Mouse (Mus musculus): ENCODE data around the gene Rmi1. TPM values are rescaled to one million over a fixed set of nuclear protein-coding genes. Genes with fewer than 3 reads are reported as not detected.
A peak's percentile ranks its signal among the peaks of the same experiment; 100 is the strongest.
"Not testable (repeated sequence)": the region's sequence is repeated elsewhere in the genome, so short reads cannot be mapped to it uniquely, and the experiment has no call there.

Gene Rmi1
- polyA plus RNA-seq (2015; fragmentation: Nextera tagmentation; extraction: Ambion mirVana) = 19.3 and 20.5 TPM in 2 replicates

GRCm38 (mm10) chr13:58402003-58402743 lies at the start of gene Rmi1:
Gene Rmi1, plus strand, starts transcription at chr13:58402248.
- Histone ChIP-seq H3K27ac (peak within 1 kb of the TSS; percentile 93), H3K36me3 (ENCODE audit: insufficient read depth, low read length) (peaks cover 7% of the 10 kb centered on the region), H3K9ac (ENCODE audit: low read depth, low read length) (peak within 1 kb of the TSS; percentile 100), H3K4me3 (replicated peaks; ENCODE audit: low read depth, low read length) (peak within 1 kb of the TSS; percentile 84), H3K4me1 (replicated peaks; ENCODE audit: insufficient read depth, low read length) (no peaks in the 10 kb centered on the region), H3K27me3 (ENCODE audit: insufficient read depth, low read length) (no peaks in the 10 kb centered on the region), H3K4me2 (ENCODE audit: low read length) (peak within 1 kb of the TSS; percentile 75), H3K9me3 (replicated peaks; ENCODE audit: low read length) (no peaks in the 10 kb centered on the region)
- TF ChIP-seq CTCF (IDR thresholded peaks at IDR 0.05; ENCODE audit: low read depth) = peak; percentile 44
- whole genome bisulfite sequencing = under 1% methylated on average over 86 of the region's 91 CpGs
- peak; percentile 98 for DNase-seq (ENCODE audit: low spot score)
- peak; percentile 93 for ATAC-seq (replicated peaks; ENCODE audit: low FRiP score, low read depth)

GRCm38 (mm10) chr13:58352996-58353395 lies 49.1 kb upstream of the Rmi1 start:
- H3K9ac ChIP-seq (ENCODE audit: low read depth, low read length) = no peak overlapping the region
- no peaks in the 10 kb centered on the region for H3K27me3 ChIP-seq (ENCODE audit: insufficient read depth, low read length)
- H3K4me2 ChIP-seq (ENCODE audit: low read length) = no peak overlapping the region
- no peaks in the 10 kb centered on the region for H3K9me3 ChIP-seq (replicated peaks; ENCODE audit: low read length)
- no peak for TF ChIP-seq CTCF (IDR thresholded peaks at IDR 0.05; ENCODE audit: low read depth)
- H3K27ac ChIP-seq = no peak overlapping the region
- no peaks in the 10 kb centered on the region for H3K4me1 ChIP-seq (replicated peaks; ENCODE audit: insufficient read depth, low read length)
- ATAC-seq (replicated peaks; ENCODE audit: low FRiP score, low read depth) = no peak
- no peak overlapping the region for H3K4me3 ChIP-seq (replicated peaks; ENCODE audit: low read depth, low read length)
- H3K36me3 ChIP-seq (ENCODE audit: insufficient read depth, low read length) = no peaks in the 10 kb centered on the region
- no peak for DNase-seq (ENCODE audit: low spot score)

DNA sequence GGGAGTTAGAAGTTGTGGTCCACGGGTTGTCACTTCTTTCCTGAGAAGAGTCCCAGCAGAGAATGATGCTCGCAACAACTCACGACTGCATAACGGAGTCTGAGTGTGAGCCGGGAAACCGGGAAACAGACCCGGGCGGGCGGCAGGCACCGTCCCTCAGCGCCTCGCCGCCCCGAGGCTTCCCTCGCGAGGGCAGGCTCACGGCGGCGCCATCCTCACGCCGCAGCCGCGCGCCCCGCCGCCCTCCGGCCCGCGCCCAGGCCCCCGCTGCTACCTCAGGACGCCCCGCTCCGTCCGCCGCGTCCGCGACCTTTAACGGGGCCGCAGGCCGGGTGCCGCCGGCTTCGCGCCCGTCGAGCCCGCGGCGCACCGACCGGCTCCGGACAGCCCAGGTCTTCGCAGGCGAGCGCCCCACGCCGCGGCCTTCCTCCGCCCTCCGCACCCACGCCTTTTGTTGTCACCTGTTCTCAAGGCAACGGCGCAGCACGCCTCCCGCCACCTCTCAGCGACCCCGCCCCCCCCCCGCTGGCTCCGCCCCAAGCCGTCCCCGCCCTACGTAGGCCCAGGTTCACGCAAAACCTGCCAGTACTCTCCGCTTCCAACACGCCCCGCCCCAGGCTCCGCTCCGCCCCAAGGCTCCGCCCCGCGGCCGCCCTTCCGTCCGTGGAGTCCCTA lies 43.3 kb upstream of the Rmi1 start, which contains the start of gene Kif27:
TSS of gene Kif27 (minus strand) at position 494 of the 675 bp plus-strand sequence.
- DNase-seq (ENCODE audit: low spot score) (peak; percentile 95), ATAC-seq (replicated peaks; ENCODE audit: low FRiP score, low read depth) (peak; percentile 98)
- H3K4me3 ChIP-seq (replicated peaks; ENCODE audit: low read depth, low read length) = peak within 1 kb of the TSS; percentile 56
- H3K4me2 ChIP-seq (ENCODE audit: low read length) = peak within 1 kb of the TSS; percentile 91
- no peaks in the 10 kb centered on the region for H3K4me1 ChIP-seq (replicated peaks; ENCODE audit: insufficient read depth, low read length)
- TF ChIP-seq CTCF (IDR thresholded peaks at IDR 0.05; ENCODE audit: low read depth) = no peak
- H3K27me3 ChIP-seq (ENCODE audit: insufficient read depth, low read length) = no peaks in the 10 kb centered on the region
- H3K27ac ChIP-seq = 0 out of 2 replicates have a peak within 1 kb of the TSS, but pooled peaks have one; percentile 39
- H3K9me3 ChIP-seq (replicated peaks; ENCODE audit: low read length) = no peaks in the 10 kb centered on the region
- H3K36me3 ChIP-seq (ENCODE audit: insufficient read depth, low read length) = no peaks in the 10 kb centered on the region
- 1% methylated on average over 79 of the region's 85 CpGs for WGBS
- peak within 1 kb of the TSS; percentile 60 for H3K9ac ChIP-seq (ENCODE audit: low read depth, low read length)

- H3K4me1 ChIP-seq (replicated peaks; ENCODE audit: insufficient read depth, low read length) = no peaks in the 10 kb centered on the region
- H3K4me2 ChIP-seq (ENCODE audit: low read length) = peak overlapping the region; percentile 91
- H3K27me3 ChIP-seq (ENCODE audit: insufficient read depth, low read length) = no peaks in the 10 kb centered on the region
- H3K36me3 ChIP-seq (ENCODE audit: insufficient read depth, low read length) = no peaks in the 10 kb centered on the region
- H3K4me3 ChIP-seq (replicated peaks; ENCODE audit: low read depth, low read length) = peak overlapping the region; percentile 56
- H3K9me3 ChIP-seq (replicated peaks; ENCODE audit: low read length) = no peaks in the 10 kb centered on the region
- TF ChIP-seq CTCF (IDR thresholded peaks at IDR 0.05; ENCODE audit: low read depth) = no peak
- DNase-seq (ENCODE audit: low spot score) (no peak), ATAC-seq (replicated peaks; ENCODE audit: low FRiP score, low read depth) (no peak)
- peak overlapping the region; percentile 60 for H3K9ac ChIP-seq (ENCODE audit: low read depth, low read length)
- H3K27ac ChIP-seq = 0 out of 2 replicates have a peak overlapping the region, but pooled peaks have one; percentile 39
- 5% methylated on average over 7 of the region's 7 CpGs for WGBS
Measured at GRCm38 (mm10) chr13:58359304-58359653, 42.8 kb upstream of the Rmi1 start.

- Histone ChIP-seq H3K27me3 (ENCODE audit: insufficient read depth, low read length) (no peaks in the 10 kb centered on the region), H3K4me3 (replicated peaks; ENCODE audit: low read depth, low read length) (no peak overlapping the region), H3K9ac (ENCODE audit: low read depth, low read length) (no peak overlapping the region), H3K27ac (no peak overlapping the region), H3K36me3 (ENCODE audit: insufficient read depth, low read length) (no peaks in the 10 kb centered on the region), H3K4me1 (replicated peaks; ENCODE audit: insufficient read depth, low read length) (no peaks in the 10 kb centered on the region), H3K4me2 (ENCODE audit: low read length) (no peak overlapping the region), H3K9me3 (replicated peaks; ENCODE audit: low read length) (no peaks in the 10 kb centered on the region)
- DNase-seq (ENCODE audit: low spot score) = no peak
- no peak for ATAC-seq (replicated peaks; ENCODE audit: low FRiP score, low read depth)
- 72% methylated on average over 8 of the region's 8 CpGs for WGBS
- no peak for TF ChIP-seq CTCF (IDR thresholded peaks at IDR 0.05; ENCODE audit: low read depth)
Measured at GRCm38 (mm10) chr13:58364353-58365175, 37.5 kb upstream of the Rmi1 start.

GRCm38 (mm10) chr13:58365179-58365578 lies 36.9 kb upstream of the Rmi1 start:
- H3K36me3 ChIP-seq (ENCODE audit: insufficient read depth, low read length); H3K4me3 ChIP-seq (replicated peaks; ENCODE audit: low read depth, low read length); ATAC-seq (replicated peaks; ENCODE audit: low FRiP score, low read depth); H3K9ac ChIP-seq (ENCODE audit: low read depth, low read length); DNase-seq (ENCODE audit: low spot score); H3K4me1 ChIP-seq (replicated peaks; ENCODE audit: insufficient read depth, low read length); H3K4me2 ChIP-seq (ENCODE audit: low read length); H3K9me3 ChIP-seq (replicated peaks; ENCODE audit: low read length); H3K27me3 ChIP-seq (ENCODE audit: insufficient read depth, low read length); H3K27ac ChIP-seq: not testable (repeated sequence)
- WGBS = 44% methylated on average over 8 of the region's 8 CpGs

All from kidney, postnatal 0 days (tissue).